Mouse (Mus musculus): ENCODE measurements around the gene Slpi. TPM values are rescaled to one million over a fixed set of nuclear protein-coding genes. Genes with fewer than 3 reads are reported as not detected.

The Slpi gene
- total RNA-seq, 2 experiments from 2014 or later = 0.45 TPM; not detected in 1

DNA sequence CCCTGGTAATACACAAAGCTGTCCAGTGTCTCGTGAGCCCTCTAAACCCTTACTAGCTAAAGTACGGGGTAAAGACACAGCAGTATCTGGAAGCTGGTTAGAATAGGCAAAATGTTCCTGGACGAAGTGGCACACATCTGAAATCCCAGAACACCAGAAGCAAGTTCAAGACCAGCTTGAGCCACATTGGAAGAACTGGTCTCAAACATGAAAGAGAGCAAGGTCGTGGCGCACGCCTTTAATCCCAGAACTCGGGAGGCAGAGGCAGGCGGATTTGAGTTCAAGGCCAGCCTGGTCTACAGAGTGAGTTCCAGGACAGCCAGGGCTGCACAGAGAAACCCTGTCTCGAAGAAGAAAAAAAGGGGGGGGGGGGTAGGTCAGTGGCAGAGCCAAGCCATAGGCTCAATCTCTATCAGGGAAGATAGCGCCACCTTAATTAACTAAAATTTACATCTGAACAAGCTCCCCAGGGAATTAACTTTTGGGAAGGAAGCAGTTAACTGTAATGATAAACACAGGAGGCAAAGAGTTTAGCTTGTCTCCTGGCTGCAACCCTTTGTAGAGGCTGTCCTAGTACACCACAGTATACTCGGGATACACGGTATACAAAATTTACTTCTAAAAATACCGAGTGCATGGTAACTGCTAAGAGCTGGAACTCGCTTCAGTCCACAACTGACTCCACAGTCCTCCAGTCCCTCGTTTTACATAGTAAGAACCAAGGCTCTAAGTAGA lies 41.2 kb upstream of the Slpi start:
- DNase-seq = no peak
- Histone ChIP-seq H3K4me3 (no peak overlapping the region), H3K27ac (peak overlapping the region; percentile 97)
- intact Hi-C loops (cut with DNase I) = no loop called here
- TF ChIP-seq CTCF (IDR thresholded peaks at IDR 0.05) = no peak

DNA sequence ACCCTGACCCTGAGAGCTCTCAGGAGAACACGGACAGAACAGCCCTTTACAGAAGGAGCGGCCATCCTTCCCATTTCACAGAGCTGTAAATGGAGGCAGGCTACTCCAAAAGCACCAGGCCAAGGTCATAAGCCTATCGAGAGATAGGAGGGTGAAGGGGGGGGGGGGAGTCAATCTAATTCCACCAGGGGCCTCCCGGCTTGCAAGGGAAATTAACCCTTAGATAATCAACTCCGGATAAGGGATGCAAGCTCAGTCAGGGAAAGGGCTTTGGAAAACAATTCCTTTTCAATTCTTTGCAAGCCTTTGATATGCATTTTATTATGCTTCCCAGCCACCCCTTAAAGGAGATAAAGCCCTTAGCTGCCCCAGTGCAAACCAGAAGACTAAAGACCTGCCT lies 39.6 kb upstream of the Slpi start:
- Histone ChIP-seq H3K27ac (peak overlapping the region; percentile 36), H3K4me3 (no peak overlapping the region)
- intact Hi-C loops (cut with DNase I) = no loop called here
- DNase-seq = no peak
- no peak for TF ChIP-seq CTCF (IDR thresholded peaks at IDR 0.05)

DNA sequence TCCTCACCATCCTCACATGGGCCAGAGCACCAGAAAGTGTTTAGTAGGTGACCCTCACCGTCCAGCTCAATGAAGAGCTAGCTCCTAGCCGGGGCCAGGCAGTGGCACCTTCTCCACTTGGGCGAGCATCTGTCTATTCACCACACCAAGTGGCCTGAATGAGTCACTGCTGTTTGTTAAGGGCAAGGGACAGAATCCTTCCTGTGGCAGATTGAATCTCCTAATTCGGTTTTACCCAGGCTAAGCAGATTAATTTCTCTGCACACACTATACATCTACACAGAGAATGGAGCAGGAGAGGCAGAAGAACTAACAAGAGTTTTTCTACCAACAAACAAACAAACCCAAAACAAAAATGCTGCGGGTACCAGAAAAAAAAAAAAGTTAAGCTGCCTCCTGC lies 38.1 kb upstream of the Slpi start:
- TF ChIP-seq CTCF (IDR thresholded peaks at IDR 0.05) = no peak
- DNase-seq = no peak
- H3K27ac ChIP-seq = peak overlapping the region; percentile 36
- intact Hi-C loops (cut with DNase I) = loop anchor here (2.0 kb wide), 1 partner anchor 14 kb away; no protein-coding TSS in a partner anchor
- H3K4me3 ChIP-seq = no peak overlapping the region

DNA sequence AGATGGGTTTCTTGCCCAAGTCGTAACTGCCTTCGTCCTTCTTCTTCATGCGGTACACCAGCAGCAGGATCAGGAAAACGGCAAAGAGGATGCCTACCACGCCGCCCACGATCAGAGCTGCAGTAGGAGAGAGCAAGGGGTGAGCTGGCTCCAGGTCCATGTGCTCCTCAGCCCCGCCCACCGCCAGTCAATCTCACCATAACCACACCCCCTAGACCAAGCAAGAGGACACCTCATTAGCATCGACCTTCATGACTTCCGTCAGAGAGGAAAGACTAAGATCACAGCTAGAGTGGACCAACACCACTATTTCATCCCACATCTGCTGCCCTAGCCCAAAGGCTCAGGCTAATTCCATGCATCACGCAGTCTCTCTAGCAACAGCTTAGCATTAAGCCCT lies 37.2 kb upstream of the Slpi start:
- intact Hi-C loops (cut with DNase I) = loop anchor here (2.0 kb wide), 1 partner anchor 15 kb away; no protein-coding TSS in a partner anchor
- Histone ChIP-seq H3K4me3 (no peak overlapping the region), H3K27ac (peak overlapping the region; percentile 35; the same call in 1 of the 2 replicates)
- TF ChIP-seq CTCF (IDR thresholded peaks at IDR 0.05) = no peak
- DNase-seq = no peak

DNA sequence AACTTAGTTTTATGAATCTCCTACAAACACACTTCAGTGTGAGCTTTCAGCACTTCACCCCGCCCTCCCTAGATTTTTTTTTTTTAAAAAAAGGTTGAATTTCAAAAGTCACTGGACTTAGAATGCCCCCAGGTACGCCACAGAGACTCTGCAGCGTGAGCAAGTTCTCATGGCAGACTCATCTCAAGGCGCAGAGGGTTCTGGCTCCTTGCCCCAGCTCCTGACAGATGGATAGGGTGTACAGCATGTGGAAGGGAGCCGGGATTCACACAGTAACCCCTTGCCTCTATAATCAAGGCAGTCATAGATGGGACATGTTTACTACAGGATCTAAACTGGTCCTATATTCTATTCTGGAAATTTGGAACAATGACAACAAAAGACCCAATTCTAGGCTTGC lies 36.5 kb upstream of the Slpi start:
- no peak for TF ChIP-seq CTCF (IDR thresholded peaks at IDR 0.05)
- H3K4me3 ChIP-seq = no peak overlapping the region
- peak overlapping the region; percentile 35; the same call in 1 of the 2 replicates for H3K27ac ChIP-seq
- intact Hi-C loops (cut with DNase I) = no loop called here
- DNase-seq = peak; percentile 76

DNA sequence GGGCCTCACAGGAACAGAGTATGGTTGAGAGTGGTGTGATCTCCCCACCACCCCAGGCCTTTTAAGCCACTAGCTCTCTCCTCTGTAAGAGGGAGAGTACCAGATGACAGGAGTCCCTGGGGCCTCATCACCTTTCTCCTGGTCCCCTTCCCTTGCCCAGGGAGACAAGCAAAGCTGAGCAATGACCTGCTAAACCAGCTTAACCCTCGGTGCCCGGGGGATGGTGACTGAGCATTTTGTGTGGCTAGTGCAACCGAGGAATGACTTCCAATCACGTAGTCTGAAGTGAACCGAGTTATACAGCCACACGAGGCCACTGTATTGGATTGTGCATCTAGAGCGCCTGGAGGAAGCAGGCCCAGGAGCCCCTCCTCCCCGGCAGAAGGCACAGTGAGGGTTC lies 35.5 kb upstream of the Slpi start:
- no peak for DNase-seq
- Histone ChIP-seq H3K27ac (0 out of 2 replicates have a peak overlapping the region, but pooled peaks have one; percentile 28), H3K4me3 (no peak overlapping the region)
- intact Hi-C loops (cut with DNase I) = no loop called here
- no peak for TF ChIP-seq CTCF (IDR thresholded peaks at IDR 0.05)

DNA sequence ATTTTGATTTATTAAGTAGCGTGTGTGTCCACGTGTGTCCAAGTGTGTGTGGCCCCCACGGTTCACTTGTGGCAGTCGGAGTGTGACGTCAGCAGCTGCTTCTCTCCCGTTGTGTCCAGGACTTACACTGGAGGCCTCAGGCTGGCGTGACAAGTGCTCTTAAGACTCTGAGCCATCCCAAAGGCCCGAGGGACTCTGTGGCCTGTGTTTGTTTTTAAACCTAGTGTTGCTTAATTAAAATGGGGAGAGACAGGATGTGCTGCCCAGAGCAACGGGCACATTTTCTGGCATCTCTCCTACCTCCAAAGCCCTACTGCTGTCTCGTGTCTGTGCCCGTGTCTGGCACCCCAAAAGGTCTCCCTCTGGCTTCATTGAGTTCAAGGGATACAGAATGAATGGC lies 34.6 kb upstream of the Slpi start:
- TF ChIP-seq CTCF (IDR thresholded peaks at IDR 0.05) = no peak
- peak; percentile 50 for DNase-seq
- H3K27ac ChIP-seq = peak overlapping the region; percentile 67
- intact Hi-C loops (cut with DNase I) = no loop called here
- H3K4me3 ChIP-seq = no peak overlapping the region

DNA sequence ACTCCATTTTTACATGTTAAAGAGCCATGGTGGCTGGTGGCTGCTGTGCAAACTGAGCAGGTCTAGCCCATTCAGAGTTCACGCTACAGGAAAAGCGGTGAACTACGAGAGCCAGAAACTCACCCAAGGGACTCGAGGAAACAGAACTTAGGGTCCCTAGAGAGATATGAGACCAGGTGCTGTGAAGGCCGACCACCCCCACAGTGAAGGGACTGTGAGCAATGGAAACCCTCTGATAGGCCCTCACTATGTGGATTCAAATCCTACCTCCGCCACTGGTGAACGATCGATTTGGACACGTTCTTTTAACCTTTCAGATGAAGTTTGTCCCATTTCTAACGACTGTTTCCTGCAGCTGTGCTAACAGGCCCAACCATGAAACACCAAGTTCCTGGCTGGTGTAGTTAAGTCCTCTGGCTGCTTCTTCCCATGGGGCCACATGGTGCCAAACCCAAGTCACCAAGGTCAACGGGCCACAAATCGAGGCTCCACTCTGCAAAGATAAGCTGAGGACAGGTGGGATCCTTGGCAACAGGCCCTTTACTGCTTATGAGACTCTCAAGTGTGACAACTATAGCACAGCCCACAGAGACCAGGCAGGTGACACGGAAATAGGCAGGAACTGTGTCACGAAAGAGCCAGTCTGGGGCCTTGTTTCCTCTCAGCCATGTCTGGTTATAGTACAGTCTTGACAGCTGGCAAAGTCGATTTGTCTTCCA lies 33.9 kb upstream of the Slpi start:
- peak; percentile 48 for DNase-seq
- Histone ChIP-seq H3K27ac (peak overlapping the region; percentile 67), H3K4me3 (no peak overlapping the region)
- intact Hi-C loops (cut with DNase I) = no loop called here
- TF ChIP-seq CTCF (IDR thresholded peaks at IDR 0.05) = no peak

DNA sequence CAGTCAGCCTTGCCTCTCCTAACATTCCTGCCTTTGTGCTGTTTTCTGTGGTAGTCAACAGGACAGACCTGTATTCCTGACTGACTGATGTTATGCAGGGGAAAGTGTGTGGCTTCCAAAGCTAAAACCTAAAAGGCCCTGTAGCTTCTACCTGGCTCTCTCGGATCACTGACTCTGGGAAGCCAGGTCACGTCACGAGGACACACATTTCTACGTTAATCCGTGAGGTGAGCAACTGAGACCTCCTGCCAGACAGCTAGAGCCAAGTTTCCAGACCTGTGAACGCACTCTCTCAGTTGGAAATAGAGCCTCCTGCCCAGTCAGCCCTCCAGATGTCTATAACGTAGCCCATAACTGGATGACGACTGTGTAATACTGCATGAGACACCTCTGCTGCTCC lies 33.1 kb upstream of the Slpi start:
- TF ChIP-seq CTCF (IDR thresholded peaks at IDR 0.05) = no peak
- intact Hi-C loops (cut with DNase I) = no loop called here
- Histone ChIP-seq H3K27ac (peak overlapping the region; percentile 67), H3K4me3 (no peak overlapping the region)
- DNase-seq = no peak

DNA sequence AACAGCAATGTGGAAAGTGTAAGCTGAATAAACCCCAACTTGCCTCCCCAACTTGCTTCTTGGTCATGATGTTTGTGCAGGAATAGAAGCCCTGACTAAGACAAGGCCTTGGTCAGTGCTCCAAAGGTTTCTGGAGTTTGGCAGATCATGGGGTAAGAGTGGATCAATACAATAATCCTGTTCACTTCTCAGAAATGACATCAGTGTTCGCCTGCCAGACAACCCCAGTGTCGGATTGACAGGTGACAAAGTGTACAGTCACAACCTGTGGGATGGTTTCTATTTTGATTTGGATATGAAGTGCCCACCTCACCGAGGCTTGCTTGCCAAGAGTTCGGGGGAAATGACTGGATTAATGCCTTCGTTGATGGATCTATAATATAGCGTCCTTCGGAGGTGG lies 32.4 kb upstream of the Slpi start:
- intact Hi-C loops (cut with DNase I) = no loop called here
- TF ChIP-seq CTCF (IDR thresholded peaks at IDR 0.05) = no peak
- peak overlapping the region; percentile 67; the same call in 1 of the 2 replicates for H3K27ac ChIP-seq

DNA sequence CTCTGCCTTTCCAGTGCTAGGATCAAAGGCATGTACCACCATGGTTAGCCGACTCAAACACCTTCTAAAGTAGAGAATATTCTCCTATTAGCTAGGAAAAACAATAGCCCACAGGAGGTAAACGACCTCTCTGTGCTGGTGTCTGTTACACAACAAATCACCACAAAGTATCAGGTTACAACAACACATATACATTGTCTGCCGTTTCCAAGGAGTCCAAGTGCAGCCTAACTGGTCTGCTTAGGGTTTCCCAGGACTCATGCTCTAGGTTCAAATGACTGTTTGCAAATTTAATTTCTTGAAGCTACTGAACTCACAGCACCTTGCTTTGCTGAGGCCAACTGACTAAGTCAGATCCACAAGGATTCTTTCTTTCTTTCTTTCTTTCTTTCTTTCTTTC lies 30.6 kb upstream of the Slpi start:
- intact Hi-C loops (cut with DNase I) = no loop called here
- H3K4me3 ChIP-seq = no peak overlapping the region
- no peak overlapping the region for H3K27ac ChIP-seq
- no peak for TF ChIP-seq CTCF (IDR thresholded peaks at IDR 0.05)
- no peak for DNase-seq

More for the DNA sequence above, 32.4 kb upstream of the Slpi start:
- no peak overlapping the region for H3K4me3 ChIP-seq
- no peak for DNase-seq

DNA sequence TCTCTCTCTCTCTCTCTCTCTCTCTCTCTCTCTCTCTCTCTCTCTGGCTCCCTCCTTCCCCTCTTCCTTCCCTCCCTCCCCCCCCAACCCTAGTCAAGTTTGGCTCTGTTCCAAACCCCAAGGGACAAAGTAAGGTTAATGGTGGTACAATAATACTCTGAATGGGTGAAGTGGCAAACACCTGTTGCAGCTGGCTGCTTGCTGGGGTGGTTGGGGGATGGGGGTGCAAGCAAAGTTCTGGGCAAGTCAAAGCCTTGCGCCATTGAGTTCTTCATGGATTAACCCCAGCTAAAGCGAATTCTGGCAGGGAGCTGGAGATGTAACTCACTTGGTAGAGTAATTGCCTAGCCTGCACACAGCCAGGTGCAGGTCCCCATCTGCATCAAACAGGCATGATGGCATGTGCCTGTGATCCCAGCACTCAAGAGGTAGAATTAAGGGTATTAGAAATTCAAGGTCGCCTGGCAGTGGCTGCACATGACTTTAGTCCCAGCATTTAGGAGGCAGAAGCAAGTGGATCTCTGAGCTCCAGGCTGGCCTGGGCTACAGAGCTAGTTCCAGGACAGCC lies 29.5 kb upstream of the Slpi start:
- Histone ChIP-seq H3K4me3 (no peak overlapping the region), H3K27ac (no peak overlapping the region)
- intact Hi-C loops (cut with DNase I) = no loop called here
- DNase-seq = no peak
- TF ChIP-seq CTCF (IDR thresholded peaks at IDR 0.05) = no peak

DNA sequence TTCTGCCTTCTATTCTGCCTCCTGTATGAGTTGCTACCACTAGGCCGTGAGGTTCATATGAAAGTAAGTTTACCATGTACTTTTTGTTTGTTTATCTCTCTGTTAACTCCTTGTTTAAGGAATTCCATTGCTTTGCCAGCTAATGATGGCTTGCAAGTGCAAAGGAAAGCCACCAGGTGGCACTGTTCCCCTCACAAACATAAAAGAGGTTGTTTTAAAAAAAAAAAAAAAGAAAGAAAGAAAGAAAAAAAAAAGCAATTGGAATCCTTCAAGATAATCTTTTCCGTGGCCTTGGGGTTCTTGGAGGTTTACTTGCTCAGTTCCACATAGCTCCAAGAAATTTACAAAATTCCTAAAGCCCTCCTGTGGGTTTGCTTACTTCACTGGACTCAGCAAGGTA lies 28.3 kb upstream of the Slpi start:
- Histone ChIP-seq H3K27ac (0 out of 2 replicates have a peak overlapping the region, but pooled peaks have one; percentile 16), H3K4me3 (no peak overlapping the region)
- DNase-seq = no peak
- TF ChIP-seq CTCF (IDR thresholded peaks at IDR 0.05) = peak; percentile 94
- intact Hi-C loops (cut with DNase I) = loop anchor here (1.0 to 2.0 kb wide), 2 partner anchors 40 to 102 kb away; no protein-coding TSS in a partner anchor

Measured in gastrocnemius, adult 2 months (tissue).